Mouse (Mus musculus): Measurements from ENCODE around the gene Isoc2b. TPM values are rescaled to one million over a fixed set of nuclear protein-coding genes. Genes with fewer than 3 reads are reported as not detected.

The Isoc2b gene
- polyA plus RNA-seq (2015; fragmentation: Nextera tagmentation; extraction: Ambion mirVana) = 3.0 and 4.8 TPM in 2 replicates

DNA sequence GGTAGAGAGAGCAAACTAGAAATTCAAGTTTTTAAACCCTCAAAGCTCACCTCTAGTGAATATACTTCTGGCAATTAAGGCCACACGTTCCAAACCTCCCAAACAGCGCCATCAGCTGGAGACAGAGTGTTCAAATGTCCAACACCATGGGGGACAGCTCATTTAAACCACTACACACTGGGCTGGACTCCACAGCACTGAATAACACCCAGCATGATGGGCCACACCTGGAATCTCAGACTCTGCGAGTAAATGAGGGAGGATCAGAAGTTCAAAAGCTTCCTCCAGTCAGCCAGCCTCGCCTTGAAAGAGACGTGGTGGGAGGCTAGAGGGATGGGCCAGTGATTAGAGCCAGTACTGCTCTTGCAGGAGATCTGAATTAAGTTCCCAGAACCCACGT is at the start of gene Isoc2b:
TSS of gene Isoc2b (minus strand) at position 126 of the 400 bp plus-strand sequence.
- no peak within 1 kb of the TSS for H3K27ac ChIP-seq
- no peaks in the 10 kb centered on the region for H3K36me3 ChIP-seq
- H3K4me1 ChIP-seq (replicated peaks) = peaks cover 18% of the 10 kb centered on the region
- 53% methylated on average over 6 of the region's 6 CpGs for WGBS
- no peak within 1 kb of the TSS for H3K4me3 ChIP-seq
- no peak within 1 kb of the TSS for H3K4me2 ChIP-seq
- no peak within 1 kb of the TSS for H3K9ac ChIP-seq
- ATAC-seq (replicated peaks; ENCODE audit: insufficient number of reproducible peaks, insufficient read depth, low FRiP score, low read depth) = no peak
- no peaks in the 10 kb centered on the region for H3K9me3 ChIP-seq (replicated peaks)
- no peaks in the 10 kb centered on the region for H3K27me3 ChIP-seq

DNA sequence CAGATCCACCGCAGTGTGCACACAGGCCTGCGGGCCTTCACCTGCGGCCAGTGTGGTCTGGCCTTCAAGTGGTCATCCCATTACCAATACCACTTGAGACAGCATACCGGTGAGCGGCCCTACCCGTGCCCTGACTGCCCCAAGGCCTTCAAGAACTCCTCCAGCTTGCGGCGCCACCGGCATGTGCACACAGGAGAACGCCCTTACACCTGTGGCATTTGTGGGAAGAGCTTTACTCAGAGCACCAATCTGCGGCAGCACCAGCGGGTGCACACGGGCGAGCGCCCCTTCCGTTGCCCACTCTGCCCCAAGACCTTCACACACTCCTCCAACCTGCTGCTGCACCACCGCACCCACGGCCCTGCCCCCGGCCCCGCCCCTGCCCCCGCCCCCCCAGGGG is 49.0 kb upstream of the Isoc2b start:
- WGBS = 86% methylated on average over 21 of the region's 21 CpGs
- Histone ChIP-seq H3K27me3 (no peaks in the 10 kb centered on the region), H3K27ac (no peak overlapping the region), H3K4me2 (no peak overlapping the region), H3K9ac (no peak overlapping the region), H3K4me1 (replicated peaks) (peaks cover 52% of the 10 kb centered on the region), H3K9me3 (replicated peaks) (no peaks in the 10 kb centered on the region), H3K4me3 (no peak overlapping the region), H3K36me3 (peaks cover 36% of the 10 kb centered on the region)
- no peak for ATAC-seq (replicated peaks; ENCODE audit: insufficient number of reproducible peaks, insufficient read depth, low FRiP score, low read depth)

DNA sequence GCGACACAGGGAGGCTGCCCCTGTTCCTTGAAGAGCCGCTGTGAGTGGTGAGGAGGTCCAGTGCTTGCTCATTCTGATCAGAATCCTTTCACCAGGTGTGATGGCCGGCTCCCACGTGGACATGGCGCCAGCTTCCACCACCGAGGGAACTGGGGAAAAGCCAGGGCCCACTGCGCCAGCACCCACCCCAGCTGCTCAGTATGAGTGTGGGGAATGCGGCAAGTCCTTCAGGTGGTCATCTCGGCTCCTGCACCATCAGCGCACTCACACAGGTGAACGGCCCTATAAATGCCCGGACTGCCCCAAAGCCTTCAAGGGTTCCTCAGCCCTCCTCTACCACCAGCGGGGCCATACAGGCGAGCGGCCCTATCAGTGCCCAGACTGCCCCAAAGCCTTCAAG is 48.6 kb upstream of the Isoc2b start:
- H3K27ac ChIP-seq = no peak overlapping the region
- no peak overlapping the region for H3K4me3 ChIP-seq
- no peak for ATAC-seq (replicated peaks; ENCODE audit: insufficient number of reproducible peaks, insufficient read depth, low FRiP score, low read depth)
- peaks cover 48% of the 10 kb centered on the region for H3K4me1 ChIP-seq (replicated peaks)
- peaks cover 36% of the 10 kb centered on the region for H3K36me3 ChIP-seq
- no peak overlapping the region for H3K9ac ChIP-seq
- no peaks in the 10 kb centered on the region for H3K9me3 ChIP-seq (replicated peaks)
- H3K27me3 ChIP-seq = no peaks in the 10 kb centered on the region
- WGBS = 90% methylated on average over 15 of the region's 15 CpGs
- H3K4me2 ChIP-seq = no peak overlapping the region

DNA sequence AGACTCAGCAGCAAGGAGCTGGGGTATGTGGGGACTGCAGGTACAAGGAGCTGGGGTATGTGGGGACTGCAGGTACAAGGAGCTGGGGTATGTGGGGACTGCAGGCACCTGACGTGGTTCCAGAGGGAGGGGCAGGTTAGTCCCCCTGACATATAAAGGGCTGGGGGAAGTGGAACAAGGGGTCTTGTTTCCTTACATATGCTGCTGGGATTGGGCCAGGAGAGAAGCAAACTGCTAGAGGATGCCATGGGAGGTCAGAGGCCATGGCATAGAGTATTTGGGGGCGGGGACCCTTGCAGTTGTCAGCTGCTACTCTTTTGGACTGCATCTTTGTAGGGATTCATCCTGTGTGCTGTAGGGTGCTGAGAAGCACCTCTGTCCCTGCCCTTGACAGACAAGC is 47.4 kb upstream of the Isoc2b start:
- WGBS = 84% methylated on average over 2 of the region's 2 CpGs
- Histone ChIP-seq H3K4me2 (no peak overlapping the region), H3K9me3 (replicated peaks) (no peaks in the 10 kb centered on the region), H3K4me3 (no peak overlapping the region), H3K4me1 (replicated peaks) (peaks cover 36% of the 10 kb centered on the region), H3K27me3 (no peaks in the 10 kb centered on the region), H3K36me3 (peaks cover 36% of the 10 kb centered on the region), H3K9ac (no peak overlapping the region), H3K27ac (no peak overlapping the region)
- no peak for ATAC-seq (replicated peaks; ENCODE audit: insufficient number of reproducible peaks, insufficient read depth, low FRiP score, low read depth)

DNA sequence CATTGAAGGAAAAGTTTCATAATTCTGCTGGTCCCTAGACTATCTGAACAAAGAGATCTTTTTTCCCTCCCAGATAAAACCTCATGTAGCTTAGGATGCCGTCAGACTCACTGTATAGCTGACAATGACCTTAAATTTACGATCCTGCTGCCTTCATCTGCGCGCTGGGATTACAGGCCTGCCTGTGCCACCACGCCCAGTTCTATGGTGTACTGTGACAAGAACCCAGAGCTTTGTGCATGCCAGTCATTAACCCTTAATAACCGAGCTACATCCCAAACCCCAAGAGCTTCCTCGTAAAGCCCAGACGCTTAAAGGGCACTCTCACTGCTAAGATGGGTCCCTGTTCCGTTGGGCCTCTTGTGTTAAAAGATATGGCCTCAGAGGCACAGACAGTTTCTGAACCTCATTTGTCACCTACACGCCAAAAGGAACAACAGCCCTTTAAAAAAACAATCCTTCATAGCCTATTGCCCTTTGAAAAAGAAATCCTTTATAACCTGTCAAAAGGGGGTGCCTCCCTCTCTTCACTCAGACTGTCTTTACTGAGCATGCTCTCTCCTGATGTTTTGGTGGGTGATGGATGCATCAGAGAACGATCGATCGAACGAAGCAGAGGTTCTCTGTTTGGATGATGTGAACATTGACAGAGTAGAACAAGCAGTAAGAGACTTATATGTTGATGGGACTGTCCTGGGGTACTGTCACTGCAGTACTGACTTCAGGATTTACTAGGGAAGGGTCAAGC is 45.8 kb upstream of the Isoc2b start:
- 19% methylated on average over 14 of the region's 14 CpGs for WGBS

DNA sequence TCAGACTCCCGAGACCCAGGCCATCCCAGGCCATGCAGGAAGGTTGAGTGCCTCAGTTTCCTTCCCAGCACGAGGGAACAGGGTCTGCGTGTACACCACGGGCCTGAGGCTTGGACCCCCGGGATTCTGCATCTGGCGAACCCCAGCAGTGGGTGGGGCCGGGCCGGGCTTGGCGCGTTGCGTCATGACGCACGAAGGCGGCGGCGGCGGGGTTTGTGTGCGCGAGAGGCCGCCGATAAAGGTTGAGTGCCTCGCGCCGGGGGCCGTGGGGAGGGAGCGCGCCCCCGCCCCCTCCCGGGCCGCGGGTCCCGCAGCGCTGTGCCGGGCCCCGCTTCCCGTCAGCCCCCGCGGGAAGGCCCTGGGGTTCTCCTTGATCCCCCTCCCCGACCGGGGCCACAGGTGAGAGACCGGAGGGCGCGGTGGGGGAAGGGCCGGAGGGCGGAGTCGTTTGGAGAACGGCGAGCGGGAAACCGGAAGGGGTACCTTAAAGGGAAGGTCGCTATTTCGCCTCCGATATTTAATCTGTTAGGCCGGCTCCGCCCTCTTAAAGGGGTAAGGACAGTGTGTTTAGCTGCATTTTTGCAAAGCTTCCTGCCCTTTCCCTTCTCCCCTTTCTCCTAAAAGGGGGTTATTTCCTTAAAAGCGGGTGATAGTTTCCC is 45.1 kb upstream of the Isoc2b start, which contains the start of gene Zfp628:
TSS of gene Zfp628 (plus strand) at position 211 of the 659 bp plus-strand sequence.
- under 1% methylated on average over 56 of the region's 56 CpGs for WGBS
- H3K27me3 ChIP-seq = no peaks in the 10 kb centered on the region

More for the DNA sequence above, 45.8 kb upstream of the Isoc2b start:
- Histone ChIP-seq H3K4me1 (replicated peaks) (peaks cover 20% of the 10 kb centered on the region), H3K27ac (peak overlapping the region; percentile 96), H3K27me3 (no peaks in the 10 kb centered on the region), H3K4me3 (peak overlapping the region; percentile 77), H3K36me3 (peaks cover 35% of the 10 kb centered on the region), H3K9me3 (replicated peaks) (no peaks in the 10 kb centered on the region), H3K9ac (peak overlapping the region; percentile 86), H3K4me2 (peak overlapping the region; percentile 74)
- no peak; the same call in 1 of the 2 replicates for ATAC-seq (replicated peaks; ENCODE audit: insufficient number of reproducible peaks, insufficient read depth, low FRiP score, low read depth)

DNA sequence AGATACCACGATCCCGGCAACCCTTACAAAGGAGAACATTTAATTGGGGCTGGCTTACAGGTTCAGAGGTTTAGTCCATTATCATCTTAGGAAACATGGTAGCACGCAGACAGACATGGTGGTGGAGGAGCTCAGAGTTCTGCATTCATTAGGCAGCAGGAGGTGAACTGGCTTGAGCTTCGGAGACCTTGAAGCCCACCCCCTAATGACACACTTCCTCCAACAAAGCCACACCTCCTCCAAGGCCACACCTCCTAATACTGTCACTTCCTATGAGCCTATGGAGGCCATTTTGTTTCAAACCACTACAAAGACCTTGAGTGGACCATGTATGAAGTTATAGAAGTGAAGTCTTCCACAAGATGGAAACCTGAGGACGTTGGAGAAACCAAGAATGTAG is 42.2 kb upstream of the Isoc2b start:
- Histone ChIP-seq H3K4me3 (no peak overlapping the region), H3K9me3 (replicated peaks) (no peaks in the 10 kb centered on the region), H3K4me2 (no peak overlapping the region), H3K36me3 (0 out of 2 replicates have a peak, but pooled peaks cover 3% of the 10 kb centered on the region), H3K27me3 (no peaks in the 10 kb centered on the region), H3K27ac (no peak overlapping the region), H3K9ac (no peak overlapping the region), H3K4me1 (replicated peaks) (peaks cover 16% of the 10 kb centered on the region)
- ATAC-seq (replicated peaks; ENCODE audit: insufficient number of reproducible peaks, insufficient read depth, low FRiP score, low read depth) = no peak
- WGBS = 53% methylated on average over 5 of the region's 5 CpGs

More for the DNA sequence above, 45.1 kb upstream of the Isoc2b start, which contains the start of gene Zfp628:
- H3K9ac ChIP-seq = peak within 1 kb of the TSS; percentile 86
- H3K4me1 ChIP-seq (replicated peaks) = peaks cover 16% of the 10 kb centered on the region
- peaks cover 27% of the 10 kb centered on the region for H3K36me3 ChIP-seq
- peak within 1 kb of the TSS; percentile 96 for H3K27ac ChIP-seq
- ATAC-seq (replicated peaks; ENCODE audit: insufficient number of reproducible peaks, insufficient read depth, low FRiP score, low read depth) = peak; percentile 90
- H3K4me3 ChIP-seq = peak within 1 kb of the TSS; percentile 77
- H3K9me3 ChIP-seq (replicated peaks) = no peaks in the 10 kb centered on the region
- H3K4me2 ChIP-seq = peak within 1 kb of the TSS; percentile 74

DNA sequence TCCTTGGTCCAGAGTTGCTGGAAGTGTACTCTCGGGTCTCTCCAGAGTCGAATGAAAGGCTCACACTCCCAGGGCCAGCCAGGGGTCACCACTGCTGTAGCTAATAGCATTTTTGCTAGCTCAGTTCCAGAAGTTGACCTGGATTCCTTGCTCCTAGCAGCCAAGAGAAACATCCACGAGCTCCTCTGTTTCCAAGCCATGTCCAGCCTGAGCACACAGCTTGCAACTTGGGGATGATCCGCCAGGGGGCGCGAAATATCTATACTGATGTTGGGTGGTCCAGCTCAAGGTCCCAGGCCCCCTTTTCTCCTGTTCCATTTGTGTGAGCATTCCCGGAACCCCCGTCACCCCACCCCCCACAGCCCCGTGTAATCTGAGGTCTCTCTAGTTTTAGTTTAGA is 41.5 kb upstream of the Isoc2b start:
- 27% methylated on average over 9 of the region's 9 CpGs for WGBS
- Histone ChIP-seq H3K4me1 (replicated peaks) (peaks cover 16% of the 10 kb centered on the region), H3K9me3 (replicated peaks) (no peaks in the 10 kb centered on the region), H3K36me3 (no peaks in the 10 kb centered on the region), H3K9ac (no peak overlapping the region), H3K27ac (no peak overlapping the region), H3K4me2 (no peak overlapping the region), H3K4me3 (no peak overlapping the region), H3K27me3 (no peaks in the 10 kb centered on the region)
- ATAC-seq (replicated peaks; ENCODE audit: insufficient number of reproducible peaks, insufficient read depth, low FRiP score, low read depth) = no peak

DNA sequence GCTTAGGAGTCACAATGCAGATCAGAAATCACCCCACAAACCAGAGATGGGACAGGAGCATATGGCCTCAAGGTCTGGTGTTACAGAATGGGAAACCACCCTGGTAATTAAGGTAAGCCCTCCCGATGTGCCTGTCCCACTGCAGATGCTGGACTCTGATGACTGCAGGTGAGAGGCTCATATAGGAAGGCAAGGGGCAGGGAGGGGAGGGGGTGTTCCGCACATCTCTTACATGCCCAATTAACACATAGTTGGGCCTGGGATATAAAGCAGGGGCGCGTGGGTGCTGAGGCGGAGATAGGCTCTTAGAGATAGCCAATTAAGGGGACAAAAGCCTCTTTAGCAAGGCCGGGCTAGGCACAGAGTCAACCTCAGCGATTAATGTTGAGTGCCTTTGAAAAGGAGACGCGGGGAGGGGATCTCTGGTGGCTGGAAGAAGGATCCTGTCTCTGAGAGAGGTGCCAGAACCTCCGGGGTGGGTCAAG is 36.5 kb upstream of the Isoc2b start, which contains the start of gene Gm36210:
TSS of gene Gm36210 (minus strand) at position 51 of the 485 bp plus-strand sequence.
- H3K9ac ChIP-seq = no peak within 1 kb of the TSS
- no peaks in the 10 kb centered on the region for H3K36me3 ChIP-seq
- H3K4me1 ChIP-seq (replicated peaks) = peaks cover 4% of the 10 kb centered on the region; the same call in 1 of the 2 replicates
- no peaks in the 10 kb centered on the region for H3K27me3 ChIP-seq
- H3K4me2 ChIP-seq = no peak within 1 kb of the TSS
- ATAC-seq (replicated peaks; ENCODE audit: insufficient number of reproducible peaks, insufficient read depth, low FRiP score, low read depth) = no peak
- H3K9me3 ChIP-seq (replicated peaks) = no peaks in the 10 kb centered on the region
- no peak within 1 kb of the TSS for H3K27ac ChIP-seq
- 44% methylated on average over 10 of the region's 10 CpGs for WGBS
- no peak within 1 kb of the TSS for H3K4me3 ChIP-seq

DNA sequence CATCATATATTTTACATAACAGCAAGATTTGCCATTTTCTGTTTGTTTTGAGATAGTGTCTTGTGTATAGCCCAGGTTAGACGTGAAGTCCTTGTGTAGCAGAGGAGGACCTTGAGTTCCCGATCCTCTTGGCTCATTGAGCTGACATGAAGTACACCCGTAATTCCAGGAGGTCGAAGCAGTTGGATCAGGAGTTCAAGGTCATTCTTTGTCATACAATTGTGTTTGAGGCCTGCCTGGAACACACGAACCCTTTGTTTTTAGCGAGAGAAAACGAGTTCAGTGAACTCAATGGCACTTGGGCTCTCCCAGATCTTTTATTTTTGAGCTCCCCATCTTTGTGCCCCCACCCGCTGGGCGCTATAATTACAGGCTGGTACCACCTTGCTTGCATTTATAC is 32.3 kb upstream of the Isoc2b start:
- H3K27ac ChIP-seq = no peak overlapping the region
- no peak overlapping the region for H3K4me3 ChIP-seq
- H3K4me1 ChIP-seq (replicated peaks) = peaks cover 18% of the 10 kb centered on the region
- no peaks in the 10 kb centered on the region for H3K9me3 ChIP-seq (replicated peaks)
- H3K9ac ChIP-seq = no peak overlapping the region
- WGBS = 77% methylated on average over 9 of the region's 9 CpGs
- no peak overlapping the region for H3K4me2 ChIP-seq
- ATAC-seq (replicated peaks; ENCODE audit: insufficient number of reproducible peaks, insufficient read depth, low FRiP score, low read depth) = no peak
- no peaks in the 10 kb centered on the region for H3K27me3 ChIP-seq
- no peaks in the 10 kb centered on the region for H3K36me3 ChIP-seq

DNA sequence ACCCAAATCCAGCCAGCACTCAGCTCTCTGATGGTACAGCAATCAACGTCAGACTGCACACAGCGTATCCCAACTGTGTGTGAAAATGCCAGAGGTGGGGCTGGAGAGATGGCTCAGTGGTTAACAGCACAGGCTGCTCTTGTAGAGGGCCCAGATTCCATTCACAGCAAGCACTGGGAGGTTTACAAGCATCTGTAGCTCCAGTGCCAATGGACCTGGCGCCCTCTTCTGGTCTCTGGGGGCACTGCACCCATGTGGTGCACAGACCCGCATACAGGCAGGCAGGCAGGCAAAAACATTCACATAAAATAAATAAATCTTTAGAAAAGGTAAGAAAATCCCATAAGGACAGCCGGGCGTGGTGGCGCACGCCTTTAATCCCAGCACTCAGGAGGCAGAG is 31.1 kb upstream of the Isoc2b start:
- WGBS = 50% methylated on average over 8 of the region's 8 CpGs
- Histone ChIP-seq H3K27ac (peak overlapping the region; percentile 37; the same call in 1 of the 2 replicates), H3K4me3 (no peak overlapping the region; the same call in 1 of the 2 replicates), H3K9me3 (replicated peaks) (no peaks in the 10 kb centered on the region), H3K36me3 (no peaks in the 10 kb centered on the region), H3K4me2 (peak overlapping the region; percentile 69), H3K27me3 (no peaks in the 10 kb centered on the region), H3K9ac (no peak overlapping the region), H3K4me1 (replicated peaks) (peaks cover 13% of the 10 kb centered on the region)
- no peak for ATAC-seq (replicated peaks; ENCODE audit: insufficient number of reproducible peaks, insufficient read depth, low FRiP score, low read depth)
